Mouse (Mus musculus) neutrophil, adult 5-6 weeks (primary cell): ENCODE data around the gene Sirt7. TPM values are rescaled to one million over a fixed set of nuclear protein-coding genes. Genes with fewer than 3 reads are reported as not detected.

Experiments
- ATAC-seq: fragments of 151-379, 151-347 bp; 2 replicates; pipeline ENCODE4 v1.8.0; 2017; ENCODE audit warnings: mild to moderate bottlenecking, moderate TSS enrichment; ENCODE audit not compliant: insufficient number of reproducible peaks, poor library complexity, low FRiP score, severe bottlenecking; ENCODE audit errors: extremely low read depth
- total RNA-seq: library from RNA; stranded (forward); fragments of 200-1000 nt; gene quantifications from 2 replicates; pipeline ENCODE4 v1.2.3, GENCODE M21; 2017

Gene Sirt7
- total RNA-seq, 1 experiment from 2014 or later: 194 TPM

DNA sequence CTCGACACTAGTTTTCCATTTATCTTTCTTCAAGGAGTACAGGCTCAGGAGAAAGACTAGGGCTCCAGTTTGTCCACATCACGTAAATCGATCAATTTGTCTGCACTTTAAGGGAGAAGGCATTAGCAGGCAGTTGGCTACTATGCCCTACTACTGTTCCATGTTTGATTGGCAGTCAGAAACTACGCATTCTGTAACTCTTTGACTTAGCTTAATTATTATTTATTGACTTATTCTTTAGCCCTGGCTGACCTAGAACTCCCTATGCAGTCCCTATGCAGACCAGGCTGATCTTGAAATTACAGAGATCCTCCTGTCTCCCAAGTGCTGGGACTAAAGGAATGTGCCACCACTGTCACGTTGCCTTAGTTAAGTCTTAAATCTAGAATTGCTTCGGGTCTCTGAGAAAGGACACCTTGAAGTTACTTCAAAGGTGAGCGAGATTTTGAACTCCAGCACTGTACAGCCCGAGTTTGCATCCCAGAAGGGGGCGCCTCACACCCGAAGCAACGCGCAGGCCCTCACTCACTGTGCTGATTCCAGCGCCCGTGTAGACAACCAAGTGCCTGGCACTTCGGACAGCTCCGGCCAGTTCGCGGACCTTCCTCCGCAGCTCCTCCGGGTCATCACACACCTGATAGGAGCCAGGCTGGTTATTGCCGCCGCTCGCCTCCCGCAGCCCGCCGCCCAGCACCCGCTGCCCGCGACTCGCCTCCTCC, 920 bp downstream of the Sirt7 start:
- peak; percentile 36; the same call in 1 of the 2 replicates for ATAC-seq

- ATAC-seq: no peak
Observed at GRCm38 (mm10) chr11:120622805-120623204, 2.2 kb downstream of the Sirt7 start.

- ATAC-seq: no peak
Observed at GRCm38 (mm10) chr11:120620195-120620594, 4.8 kb downstream of the Sirt7 start.

GRCm38 (mm10) chr11:120618619-120619535, 6.2 kb downstream of the Sirt7 start:
- no peak for ATAC-seq

- ATAC-seq: peak; percentile 80
Observed at GRCm38 (mm10) chr11:120617519-120618112, 7.4 kb downstream of the Sirt7 start, which contains the start of gene Pcyt2. TSS of gene Pcyt2 (minus strand) at chr11:120617936.

DNA sequence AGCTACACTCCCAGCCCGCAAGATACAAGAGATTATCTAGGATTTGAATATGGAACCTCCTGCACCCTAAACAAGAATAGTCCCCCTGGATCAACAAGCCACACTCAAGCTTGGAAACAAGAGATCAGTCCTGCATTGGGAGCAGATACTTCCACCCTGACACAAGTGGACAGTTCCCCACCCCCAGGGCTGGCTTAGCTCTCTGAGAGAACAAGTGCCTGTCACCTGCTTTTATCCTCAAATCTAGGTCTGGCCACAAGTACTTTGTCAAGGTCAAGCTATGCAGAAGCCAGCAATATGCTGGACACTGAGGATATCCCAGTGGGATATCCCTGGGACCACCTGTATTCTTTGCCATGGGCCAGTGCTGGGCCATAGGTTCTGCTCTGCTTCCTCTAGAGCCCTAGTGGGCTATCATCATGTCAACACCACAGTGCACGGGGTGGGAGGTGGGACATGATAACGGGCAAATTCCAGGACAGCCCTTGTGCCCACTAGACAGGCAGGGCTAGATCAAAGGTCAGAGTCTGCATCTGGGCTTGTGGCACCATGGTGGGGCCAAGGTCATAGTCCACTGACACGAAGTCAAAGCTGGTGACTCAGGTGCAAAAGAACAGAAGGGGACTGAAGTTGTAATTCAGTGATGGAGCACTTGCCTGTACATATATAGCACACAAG, 8.3 kb downstream of the Sirt7 start:
- ATAC-seq: no peak

- ATAC-seq: no peak
Observed at GRCm38 (mm10) chr11:120615606-120616203, 9.3 kb downstream of the Sirt7 start.

GRCm38 (mm10) chr11:120615167-120615566, 9.9 kb downstream of the Sirt7 start:
- no peak for ATAC-seq

DNA sequence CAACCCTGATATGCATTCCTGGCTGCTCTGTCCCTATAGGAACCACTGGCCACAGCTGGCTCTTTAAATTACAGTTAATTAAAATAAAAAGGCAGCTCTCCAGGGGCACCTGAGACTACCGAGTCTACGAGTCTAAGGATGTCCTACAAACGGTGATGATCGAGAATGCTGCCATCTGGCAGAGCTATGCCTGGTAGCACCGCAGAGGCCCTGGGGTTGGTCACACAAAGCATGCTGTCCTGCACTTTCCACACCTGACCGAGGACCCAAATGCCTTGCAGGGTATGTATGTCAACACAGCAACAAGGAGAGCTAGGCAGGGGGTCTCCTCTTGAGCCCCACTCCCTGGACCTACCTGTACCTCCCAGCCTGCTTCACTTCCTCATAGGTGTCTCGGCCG, 11.1 kb downstream of the Sirt7 start:
- ATAC-seq: no peak

DNA sequence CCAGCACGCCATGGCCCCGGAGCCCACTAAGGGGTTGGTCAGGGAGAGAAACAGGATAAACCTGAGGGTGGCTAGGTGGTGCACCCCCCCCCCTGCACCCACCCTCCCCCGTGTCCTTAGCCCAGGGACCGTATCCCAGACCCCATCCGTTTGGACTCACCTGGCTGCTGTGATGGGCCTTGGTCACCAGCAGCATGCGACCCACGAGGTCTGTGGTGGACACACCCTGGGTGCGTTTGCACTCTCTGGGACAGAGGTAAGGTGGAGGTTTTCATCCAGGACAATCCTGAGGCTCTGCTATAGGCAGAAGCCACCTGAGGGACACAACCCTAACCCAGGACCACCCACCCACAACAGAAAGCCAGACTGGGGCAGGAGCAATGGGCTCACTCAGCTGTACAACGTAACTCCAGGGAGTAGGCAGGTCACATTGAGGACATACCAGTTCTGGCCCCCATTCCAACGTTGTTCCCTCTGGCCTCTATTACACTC, 11.5 kb downstream of the Sirt7 start:
- ATAC-seq: no peak

DNA sequence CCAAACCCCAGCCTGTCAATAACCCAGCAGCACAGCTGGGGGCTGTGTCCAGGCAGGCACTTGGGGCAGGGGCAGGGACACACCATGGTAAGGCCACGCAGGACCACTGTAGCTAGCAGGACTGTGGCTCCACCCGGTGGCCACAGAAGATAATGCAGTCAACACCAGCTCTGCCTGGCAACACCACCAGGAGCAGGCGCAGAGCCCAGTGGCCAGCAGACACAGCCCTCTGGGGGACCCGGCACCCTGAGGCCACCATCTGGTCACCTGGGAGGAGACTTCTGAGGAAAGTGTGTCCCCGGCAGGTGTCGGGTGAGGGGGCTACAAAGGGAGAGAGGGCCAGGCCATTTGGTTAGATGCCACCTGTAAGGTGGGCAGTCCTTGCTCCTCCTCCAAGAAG, 12.3 kb downstream of the Sirt7 start:
- peak; percentile 69 for ATAC-seq

GRCm38 (mm10) chr11:120610477-120611046, 14.5 kb downstream of the Sirt7 start:
- no peak for ATAC-seq

DNA sequence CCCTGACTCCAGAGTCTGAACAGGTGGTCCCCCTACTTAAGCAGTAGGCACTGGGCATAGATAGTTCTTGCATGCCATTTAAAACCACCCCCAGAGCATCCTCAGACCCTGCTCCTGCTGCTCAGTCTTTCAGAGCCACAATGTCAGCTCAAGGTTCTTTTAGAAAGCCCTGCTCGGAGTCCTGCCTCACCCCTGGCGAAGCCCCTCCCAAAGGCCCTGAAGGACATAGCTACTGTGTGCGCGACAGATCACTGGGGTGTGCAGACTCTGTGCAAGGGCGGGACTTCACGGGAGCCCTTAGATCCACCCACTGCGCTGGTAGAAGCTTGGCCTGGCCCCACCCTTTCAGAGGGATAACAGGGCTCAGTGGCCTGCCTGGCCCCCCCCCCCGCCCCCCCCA, 15.8 kb downstream of the Sirt7 start:
- no peak for ATAC-seq

GRCm38 (mm10) chr11:120608241-120609034, 16.6 kb downstream of the Sirt7 start, which contains the start of gene Npb:
TSS of gene Npb (plus strand) at chr11:120608477.
- ATAC-seq: no peak

GRCm38 (mm10) chr11:120606764-120607163, 18.3 kb downstream of the Sirt7 start:
- ATAC-seq: no peak

- no peak for ATAC-seq
Observed at GRCm38 (mm10) chr11:120605667-120606066, 19.4 kb downstream of the Sirt7 start.

DNA sequence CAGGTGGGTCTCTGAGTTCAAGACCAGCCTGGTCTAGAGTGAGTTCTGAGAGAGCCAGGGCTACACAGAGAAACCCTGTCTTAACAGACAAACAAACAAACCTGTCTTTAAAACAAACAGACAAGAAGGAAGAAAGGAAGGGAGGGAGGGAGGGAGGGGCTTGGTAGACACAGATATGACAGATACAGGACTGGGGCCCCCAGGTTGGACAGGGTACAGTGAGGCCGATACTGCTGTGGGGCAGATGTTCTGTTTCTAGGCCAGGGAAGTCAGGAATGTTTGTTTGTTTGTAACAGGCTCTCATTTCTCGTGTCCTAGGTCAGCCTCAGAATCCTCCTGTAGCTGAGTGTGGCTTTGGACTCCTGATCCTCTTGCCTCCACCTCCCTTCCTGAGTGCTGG, 21.5 kb downstream of the Sirt7 start:
- no peak for ATAC-seq
